Mouse (Mus musculus) cortical plate, adult 2 months (tissue): ENCODE measurements at regions not wholly inside any gene's neighbourhood (a gene's known extent, or its start where the extent isn't known, plus 50 kb on each side); places are given as distances from the start of the nearest gene placed in this dataset.

Experiments
- CTCF ChIP-seq: fragments of 200-500 bp; IDR thresholded peaks from 2 replicates; pipeline ENCODE4 v1.5.1; 2011; ENCODE audit warnings: mild to moderate bottlenecking, control low read depth, low read length; ENCODE audit not compliant: insufficient read depth; ENCODE audit errors: extremely low read depth
- POLR2A ChIP-seq: fragments of 200-500 bp; IDR thresholded peaks from 2 replicates; pipeline ENCODE4 v1.6.1; 2011; ENCODE audit warnings: mild to moderate bottlenecking, low read length, control low read depth; ENCODE audit not compliant: insufficient read depth; ENCODE audit errors: extremely low read depth

- no peak for TF ChIP-seq CTCF
- TF ChIP-seq POLR2A, result no peak
Measured at GRCm38 (mm10) chr11:111200512-111200911, 134.5 kb downstream of the Kcnj2 start.
